Comparison of ENCODE assay signal across 20 mouse cellular contexts in genomic region chr2:44436652-44437051, GRCm38 (mm10).
"Had no signal": no experiment of that assay in that cellular context is flagged by ENCODE, and none has a peak within 500 bp of the region (broad histone marks: within the 10 kb centered on the region; RNA-seq: fewer than 3 reads in every experiment).

No protein-coding gene starts in this region.

- H3K4me3 ChIP-seq: layer of hippocampus, adult 2 months; limb, embryonic 13.5 days; liver, embryonic 13.5 days; neural tube, embryonic 13.5 days had no signal

- H3K4me1 ChIP-seq: liver, embryonic 13.5 days; neural tube, embryonic 13.5 days had no signal

- H3K36me3 ChIP-seq: limb, embryonic 13.5 days; liver, embryonic 13.5 days; neural tube, embryonic 13.5 days had no signal

- H3K27ac ChIP-seq: limb, embryonic 13.5 days; liver, embryonic 13.5 days; neural tube, embryonic 13.5 days had no signal

- H3K9ac ChIP-seq: limb, embryonic 13.5 days; liver, embryonic 13.5 days; neural tube, embryonic 13.5 days had no signal

- H3K27me3 ChIP-seq: limb, embryonic 13.5 days; liver, embryonic 13.5 days; neural tube, embryonic 13.5 days had no signal

- H3K4me2 ChIP-seq: limb, embryonic 13.5 days; liver, embryonic 13.5 days; midbrain, embryonic 11.5 days; neural tube, embryonic 13.5 days had no signal

- DNase-seq: kidney, adult 18-20 months; kidney, adult 9 months; kidney, postnatal 14 days; layer of hippocampus, adult 9-11 months; left cerebral cortex, postnatal 4 days; liver, embryonic 13.5 days; lung, adult 2 months; lung, postnatal 14 days; lung, postnatal 4 days; midbrain, embryonic 14.5 days; retina, postnatal 1 day; right cerebral cortex, postnatal 25 days; spleen, adult 18-20 months; thymus, adult 2 months; thymus, postnatal 14 days; thymus, postnatal 4 days had no signal

- H3K9me3 ChIP-seq: liver, embryonic 13.5 days had no signal
